Mouse (Mus musculus) large intestine, adult 2 months (tissue): Measurements from ENCODE around the gene Vps13d. TPM values are rescaled to one million over a fixed set of nuclear protein-coding genes. Genes with fewer than 3 reads are reported as not detected.
A peak's percentile ranks its signal among the peaks of the same experiment; 100 is the strongest.

Experiments
- DNase-seq: peaks from one replicate; pipeline ENCODE4 v3.0.0-alpha.2; 2012; ENCODE audit warnings: low read depth, low spot score
- WGBS: fragments of 180-500 bp; shearing (Covaris S2); methylation state at CpG from one replicate; pipeline ENCODE4 v1.1.7; 2018; 5-methylcytosine and 5-hydroxymethylcytosine counted together
- polyA plus RNA-seq: library from polyadenylated mRNA; depleted of rRNA; stranded (reverse); fragments of >200 nt; gene quantifications from 2 replicates; pipeline ENCODE4 v1.2.3, GENCODE M21; 2012

Gene Vps13d
- polyA plus RNA-seq, 1 experiment, result 15.5 TPM

GRCm38 (mm10) chr4:145164111-145164510 lies 30.7 kb downstream of the Vps13d start:
- 93% methylated on average over 4 of the region's 4 CpGs for WGBS
- no peak for DNase-seq

- no peak for DNase-seq
- WGBS, result 71% methylated on average over 1 of the region's 1 CpGs
Measured at GRCm38 (mm10) chr4:145161243-145161642, 33.6 kb downstream of the Vps13d start.

GRCm38 (mm10) chr4:145155956-145156355 lies 38.8 kb downstream of the Vps13d start:
- DNase-seq, result no peak
- WGBS, result 41% methylated on average over 8 of the region's 8 CpGs

- DNase-seq, result no peak
- 83% methylated on average over 1 of the region's 1 CpGs for WGBS
Measured at GRCm38 (mm10) chr4:145151103-145151486, 43.7 kb downstream of the Vps13d start.

- DNase-seq, result no peak
Measured at GRCm38 (mm10) chr4:145150345-145151102, 44.3 kb downstream of the Vps13d start.

GRCm38 (mm10) chr4:145147006-145147961 lies 47.5 kb downstream of the Vps13d start:
- 31% methylated on average over 5 of the region's 5 CpGs for WGBS
- DNase-seq, result peak; percentile 38

More at GRCm38 (mm10) chr4:145150345-145151102, 44.3 kb downstream of the Vps13d start:
- WGBS, result 69% methylated on average over 5 of the region's 5 CpGs

- 81% methylated on average over 5 of the region's 5 CpGs for WGBS
- DNase-seq, result no peak
Measured at GRCm38 (mm10) chr4:145143533-145143932, 51.3 kb downstream of the Vps13d start.

GRCm38 (mm10) chr4:145136705-145137104 lies 58.1 kb downstream of the Vps13d start:
- no peak for DNase-seq
- WGBS, result 93% methylated on average over 1 of the region's 1 CpGs

GRCm38 (mm10) chr4:145135473-145135872 lies 59.3 kb downstream of the Vps13d start:
- WGBS, result 41% methylated on average over 4 of the region's 4 CpGs
- DNase-seq, result no peak

GRCm38 (mm10) chr4:145130772-145131171 lies 64.0 kb downstream of the Vps13d start:
- peak; percentile 64 for DNase-seq
- WGBS, result 28% methylated on average over 1 of the region's 1 CpGs

- peak; percentile 56 for DNase-seq
Measured at GRCm38 (mm10) chr4:145129956-145130548, 64.8 kb downstream of the Vps13d start.

GRCm38 (mm10) chr4:145125463-145126220 lies 69.2 kb downstream of the Vps13d start:
- WGBS, result 82% methylated on average over 4 of the region's 4 CpGs

GRCm38 (mm10) chr4:145124419-145124818 lies 70.4 kb downstream of the Vps13d start:
- no peak for DNase-seq
- 82% methylated on average over 4 of the region's 4 CpGs for WGBS

More at GRCm38 (mm10) chr4:145125463-145126220, 69.2 kb downstream of the Vps13d start:
- DNase-seq, result no peak

GRCm38 (mm10) chr4:145111641-145112040 lies 83.2 kb downstream of the Vps13d start:
- no peak for DNase-seq
- 56% methylated on average over 4 of the region's 4 CpGs for WGBS

GRCm38 (mm10) chr4:145110736-145111135 lies 84.1 kb downstream of the Vps13d start:
- WGBS, result 90% methylated on average over 6 of the region's 6 CpGs

GRCm38 (mm10) chr4:145106796-145107195 lies 88.0 kb downstream of the Vps13d start:
- WGBS, result 74% methylated on average over 6 of the region's 6 CpGs
- no peak for DNase-seq

More at GRCm38 (mm10) chr4:145110736-145111135, 84.1 kb downstream of the Vps13d start:
- no peak for DNase-seq

- DNase-seq, result no peak
- 71% methylated on average over 6 of the region's 6 CpGs for WGBS
Measured at GRCm38 (mm10) chr4:145105319-145105718, 89.5 kb downstream of the Vps13d start.

- WGBS, result 76% methylated on average over 2 of the region's 2 CpGs
- no peak for DNase-seq
Measured at GRCm38 (mm10) chr4:145104917-145105316, 89.9 kb downstream of the Vps13d start.

- no peak for DNase-seq
Measured at GRCm38 (mm10) chr4:145103617-145104016, 91.2 kb downstream of the Vps13d start.
